Mouse (Mus musculus) limb, embryonic 15.5 days (tissue): ENCODE measurements at regions not wholly inside any gene's neighbourhood (a gene's known extent, or its start where the extent isn't known, plus 50 kb on each side); places are given as distances from the start of the nearest gene placed in this dataset.

Source experiments
- ATAC-seq: fragments of 200-750 bp; cut with Nextera tagmentation; 2 replicates; pipeline ENCODE4 v1.8.0; 2017; ENCODE audit warnings: low read depth, moderate TSS enrichment; ENCODE audit not compliant: insufficient number of reproducible peaks, low FRiP score, low TSS enrichment
- H3K27ac ChIP-seq: fragments of 300-500 bp; sonication (generic); 2 replicates; pipeline ENCODE4 v1.5.1; 2015; ENCODE audit warnings: moderate library complexity, mild to moderate bottlenecking, inconsistent platforms
- H3K27me3 ChIP-seq: fragments of 300-500 bp; sonication (generic); 2 replicates; pipeline ENCODE4 v1.6.1; 2015; ENCODE audit warnings: inconsistent platforms
- H3K36me3 ChIP-seq: fragments of 300-500 bp; sonication (generic); 2 replicates; pipeline ENCODE4 v1.6.1; 2015; ENCODE audit warnings: inconsistent platforms
- H3K4me1 ChIP-seq: fragments of 300-500 bp; sonication (generic); 2 replicates; pipeline ENCODE4 v1.6.1; 2015; ENCODE audit warnings: inconsistent platforms
- H3K4me2 ChIP-seq: fragments of 300-500 bp; sonication (generic); 2 replicates; pipeline ENCODE4 v1.6.1; 2015; ENCODE audit warnings: mild to moderate bottlenecking, inconsistent platforms
- H3K4me3 ChIP-seq: fragments of 300-500 bp; sonication (generic); 2 replicates; pipeline ENCODE4 v1.5.1; 2015; ENCODE audit warnings: mild to moderate bottlenecking, inconsistent platforms
- H3K9ac ChIP-seq: fragments of 300-500 bp; sonication (generic); 2 replicates; pipeline ENCODE4 v1.6.1; 2015; ENCODE audit warnings: inconsistent platforms
- H3K9me3 ChIP-seq: fragments of 300-500 bp; sonication (generic); 2 replicates; pipeline ENCODE4 v1.6.1; 2016; ENCODE audit warnings: inconsistent platforms
- WGBS: fragments of 180-500 bp; shearing (Covaris S2); methylation state at CpG from one replicate; pipeline ENCODE4 v1.1.7; 2015; 5-methylcytosine and 5-hydroxymethylcytosine counted together

DNA sequence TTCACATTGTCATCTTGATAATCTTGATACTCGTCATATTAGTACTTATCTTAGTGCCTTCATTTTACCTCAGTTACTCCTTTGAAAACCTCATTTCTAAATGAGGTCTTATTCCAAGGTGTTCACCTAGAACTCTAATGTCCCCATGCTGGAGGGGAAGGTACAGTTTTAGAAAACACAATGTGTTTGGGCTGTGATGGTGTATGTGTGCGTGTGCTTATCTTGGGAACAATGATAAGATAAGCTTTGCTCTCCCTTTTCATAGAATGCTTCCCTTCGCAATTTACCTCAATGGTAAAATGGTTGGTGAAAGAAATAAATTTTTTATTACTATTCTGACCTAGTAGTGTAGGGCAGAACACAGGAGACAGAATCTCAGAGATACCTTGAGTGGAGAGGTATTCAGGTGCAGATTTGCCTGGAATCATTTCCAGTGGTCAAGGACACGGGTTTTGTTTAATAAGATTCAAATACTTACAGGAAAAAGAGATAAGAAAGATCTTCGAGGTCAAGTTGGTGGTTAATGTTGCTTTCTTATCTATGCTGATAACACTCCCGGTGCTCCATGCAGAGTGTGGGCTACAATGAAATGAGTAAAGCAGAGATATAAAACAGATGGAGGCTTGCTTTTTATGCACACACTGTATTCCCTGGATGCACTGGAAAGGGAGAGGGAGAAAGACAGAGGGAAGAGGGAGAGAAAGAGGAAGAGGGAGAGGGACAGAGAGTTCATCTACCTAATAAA, 471.6 kb downstream of the Klf12 start:
- WGBS: 82% methylated on average over 6 of the region's 6 CpGs
- H3K4me2 ChIP-seq: no peak overlapping the region
- no peaks in the 10 kb centered on the region for H3K36me3 ChIP-seq
- ATAC-seq: no peak
- H3K4me3 ChIP-seq: no peak overlapping the region
- no peaks in the 10 kb centered on the region for H3K27me3 ChIP-seq
- no peak overlapping the region for H3K27ac ChIP-seq
- no peak overlapping the region for H3K9ac ChIP-seq
- H3K4me1 ChIP-seq: no peaks in the 10 kb centered on the region
- H3K9me3 ChIP-seq: no peaks in the 10 kb centered on the region
